Mouse (Mus musculus) kidney, adult 2 months (tissue): Measurements from ENCODE around the gene Ivd.

Source experiments
- CTCF ChIP-seq: fragments of 200-500 bp; conservative IDR thresholded peaks from 2 replicates; pipeline ENCODE4 v1.5.1; 2011; ENCODE audit warnings: low read depth, mild to moderate bottlenecking, control low read depth, low read length, moderate library complexity, mixed read lengths; ENCODE audit not compliant: insufficient read depth, insufficient read length
- POLR2A ChIP-seq: fragments of 200-500 bp; IDR thresholded peaks from one replicate; pipeline ENCODE4 v1.6.1; 2011; ENCODE audit warnings: low read depth, low read length, control low read depth

- no peak for TF ChIP-seq CTCF
- no peak for TF ChIP-seq POLR2A
Observed at GRCm38 (mm10) chr2:118873018-118873417, 11.3 kb downstream of the Ivd start.
